Mouse (Mus musculus) heart, embryonic 11.5 days (tissue): Measurements from ENCODE around the gene Nabp2. TPM values are rescaled to one million over a fixed set of nuclear protein-coding genes. Genes with fewer than 3 reads are reported as not detected.

Source experiments
- ATAC-seq: fragments of 200-750 bp; cut with Nextera tagmentation; replicated peaks from 2 replicates; pipeline ENCODE4 v1.8.0; 2017; ENCODE audit warnings: moderate library complexity; ENCODE audit not compliant: insufficient number of reproducible peaks, low FRiP score, low TSS enrichment
- H3K27ac ChIP-seq: fragments of 300-500 bp; sonication (generic); 2 replicates; pipeline ENCODE4 v1.5.1; 2014; ENCODE audit warnings: mild to moderate bottlenecking, low read depth, low read length
- H3K27me3 ChIP-seq: fragments of 300-500 bp; sonication (generic); 2 replicates; pipeline ENCODE4 v1.6.1; 2014; ENCODE audit warnings: mild to moderate bottlenecking, low read length, mixed read lengths; ENCODE audit not compliant: control insufficient read depth, insufficient read depth
- H3K36me3 ChIP-seq: fragments of 300-500 bp; sonication (generic); 2 replicates; pipeline ENCODE4 v1.6.1; 2014; ENCODE audit warnings: mild to moderate bottlenecking, low read length, moderate library complexity, mixed read lengths; ENCODE audit not compliant: control insufficient read depth, insufficient read depth
- H3K4me1 ChIP-seq: fragments of 300-500 bp; sonication (generic); 2 replicates; pipeline ENCODE4 v1.6.1; 2014; ENCODE audit warnings: low read length; ENCODE audit not compliant: control insufficient read depth, insufficient read depth
- H3K4me2 ChIP-seq: fragments of 300-500 bp; sonication (generic); 2 replicates; pipeline ENCODE4 v1.6.1; 2014; ENCODE audit warnings: mild to moderate bottlenecking, moderate library complexity
- H3K4me3 ChIP-seq: fragments of 300-500 bp; sonication (generic); 2 replicates; pipeline ENCODE4 v1.5.1; 2014; ENCODE audit warnings: low read depth, low read length
- H3K9ac ChIP-seq: fragments of 300-500 bp; sonication (generic); 2 replicates; pipeline ENCODE4 v1.6.1; 2014; ENCODE audit warnings: mild to moderate bottlenecking, low read depth, low read length, moderate library complexity
- H3K9me3 ChIP-seq: fragments of 300-500 bp; sonication (generic); replicated peaks from 2 replicates; pipeline ENCODE4 v1.6.1; 2016; ENCODE audit warnings: low read length; ENCODE audit not compliant: control insufficient read depth
- WGBS: fragments of 180-500 bp; shearing (Covaris S2); extraction: QIAGEN DNeasy Blood & Tissue Kit; methylation state at CpG from one replicate; pipeline ENCODE4 v1.1.7; 2014; ENCODE audit not compliant: insufficient replicate concordance; 5-methylcytosine and 5-hydroxymethylcytosine counted together
- polyA plus RNA-seq: library from polyadenylated mRNA; unstranded; fragments of >200 nt; fragmentation: Nextera tagmentation; extraction: Ambion mirVana; gene quantifications from 2 replicates; pipeline ENCODE4 v1.2.1, GENCODE M21; 2014

Nabp2 gene
- polyA plus RNA-seq, 1 experiment from 2014 or later: 70.8 TPM

DNA sequence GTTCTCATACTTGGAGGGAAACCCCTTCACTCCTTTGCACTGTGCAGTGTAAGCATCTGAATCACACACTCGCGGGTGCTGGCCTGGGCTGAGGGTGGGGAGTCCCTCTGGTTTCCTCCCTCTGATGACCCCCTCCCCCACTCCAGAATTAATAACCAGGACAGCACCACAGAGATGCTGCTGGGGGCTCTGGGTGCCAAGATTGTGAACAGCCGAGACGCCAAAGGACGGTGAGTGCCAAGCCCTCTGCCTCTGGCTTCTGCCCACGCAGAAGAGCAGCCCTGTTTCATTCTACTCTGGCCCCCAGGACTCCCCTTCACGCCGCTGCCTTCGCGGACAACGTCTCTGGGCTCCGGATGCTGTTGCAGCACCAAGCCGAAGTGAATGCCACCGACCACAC, 22.4 kb downstream of the Nabp2 start:
- no peak for ATAC-seq
- Histone ChIP-seq H3K4me2 (no peak overlapping the region), H3K9me3 (no peaks in the 10 kb centered on the region), H3K4me3 (no peak overlapping the region), H3K27ac (no peak overlapping the region), H3K4me1 (peaks cover 2% of the 10 kb centered on the region; the same call in 1 of the 2 replicates), H3K9ac (no peak overlapping the region), H3K36me3 (peaks cover 69% of the 10 kb centered on the region), H3K27me3 (no peaks in the 10 kb centered on the region)
- 88% methylated on average over 14 of the region's 14 CpGs for WGBS

DNA sequence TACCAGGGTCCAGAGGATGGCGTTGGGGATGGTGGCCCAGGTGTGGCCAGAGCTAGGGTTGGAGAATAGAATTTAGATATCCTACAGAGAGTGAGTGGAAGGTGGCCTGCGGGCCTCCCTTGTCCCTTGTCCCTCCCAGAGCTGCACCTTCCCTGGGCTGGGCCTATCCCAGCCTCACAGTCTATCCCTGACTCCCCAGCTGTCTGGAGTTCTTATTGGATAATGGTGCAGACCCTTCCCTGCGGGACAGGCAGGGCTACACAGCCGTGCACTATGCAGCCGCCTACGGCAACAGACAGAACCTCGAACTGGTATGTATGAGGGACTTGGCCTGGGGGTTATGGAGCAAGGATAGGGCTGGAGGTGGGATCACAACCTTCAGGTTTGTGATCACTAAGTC, 25.4 kb downstream of the Nabp2 start:
- no peak for ATAC-seq
- H3K9ac ChIP-seq: no peak overlapping the region
- H3K27ac ChIP-seq: no peak overlapping the region
- WGBS: 87% methylated on average over 7 of the region's 7 CpGs
- H3K36me3 ChIP-seq: peaks cover 76% of the 10 kb centered on the region
- H3K27me3 ChIP-seq: no peaks in the 10 kb centered on the region
- no peak overlapping the region for H3K4me3 ChIP-seq
- H3K4me2 ChIP-seq: no peak overlapping the region
- peaks cover 2% of the 10 kb centered on the region; the same call in 1 of the 2 replicates for H3K4me1 ChIP-seq
- H3K9me3 ChIP-seq: no peaks in the 10 kb centered on the region

DNA sequence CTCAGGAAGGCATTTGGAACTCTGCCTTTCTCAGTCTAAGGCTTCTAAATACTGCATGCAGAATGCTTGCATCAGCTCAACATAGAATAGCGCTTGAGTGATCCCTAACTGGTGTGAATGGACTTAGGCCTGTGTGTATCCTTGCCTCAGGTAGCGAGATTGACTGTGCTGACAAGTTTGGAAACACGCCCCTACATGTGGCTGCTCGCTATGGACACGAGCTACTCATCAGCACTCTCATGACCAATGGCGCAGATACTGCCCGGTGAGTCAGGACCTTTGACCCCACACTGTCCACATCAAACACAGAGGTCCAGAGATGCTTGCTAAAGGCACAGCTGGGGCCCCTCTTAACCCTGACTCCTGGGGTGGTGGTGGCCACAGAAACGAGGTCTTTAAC, 28.8 kb downstream of the Nabp2 start:
- no peak overlapping the region for H3K4me3 ChIP-seq
- H3K9ac ChIP-seq: no peak overlapping the region
- 90% methylated on average over 8 of the region's 8 CpGs for WGBS

DNA sequence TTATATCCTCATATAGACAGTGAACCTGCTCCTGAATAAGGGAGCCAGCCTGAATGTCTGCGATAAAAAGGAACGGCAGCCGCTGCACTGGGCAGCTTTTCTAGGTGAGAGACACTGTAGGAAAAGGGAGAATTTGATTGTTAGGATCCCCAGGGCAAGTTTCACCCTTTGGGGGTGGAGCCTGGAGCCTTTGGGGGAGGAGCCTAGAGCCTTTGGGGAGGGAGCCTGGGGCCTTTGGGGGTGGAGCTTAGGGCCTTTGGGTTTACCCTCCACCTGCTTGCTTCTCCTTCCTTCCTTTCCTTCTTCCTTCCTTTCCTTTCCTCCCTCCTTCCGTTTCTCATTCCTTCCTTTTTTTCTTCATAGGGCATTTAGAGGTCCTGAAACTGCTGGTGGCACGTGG, 30.7 kb downstream of the Nabp2 start:
- Histone ChIP-seq H3K4me1 (peaks cover 14% of the 10 kb centered on the region), H3K36me3 (peaks cover 42% of the 10 kb centered on the region), H3K4me3 (no peak overlapping the region), H3K4me2 (no peak overlapping the region), H3K27me3 (no peaks in the 10 kb centered on the region), H3K9ac (no peak overlapping the region), H3K27ac (no peak overlapping the region), H3K9me3 (no peaks in the 10 kb centered on the region)
- no peak for ATAC-seq
- 84% methylated on average over 5 of the region's 5 CpGs for WGBS

More for the DNA sequence above, 28.8 kb downstream of the Nabp2 start:
- H3K4me1 ChIP-seq: peaks cover 10% of the 10 kb centered on the region
- no peaks in the 10 kb centered on the region for H3K9me3 ChIP-seq
- no peak for ATAC-seq
- H3K4me2 ChIP-seq: no peak overlapping the region
- H3K36me3 ChIP-seq: peaks cover 57% of the 10 kb centered on the region
- no peaks in the 10 kb centered on the region for H3K27me3 ChIP-seq
- no peak overlapping the region for H3K27ac ChIP-seq

DNA sequence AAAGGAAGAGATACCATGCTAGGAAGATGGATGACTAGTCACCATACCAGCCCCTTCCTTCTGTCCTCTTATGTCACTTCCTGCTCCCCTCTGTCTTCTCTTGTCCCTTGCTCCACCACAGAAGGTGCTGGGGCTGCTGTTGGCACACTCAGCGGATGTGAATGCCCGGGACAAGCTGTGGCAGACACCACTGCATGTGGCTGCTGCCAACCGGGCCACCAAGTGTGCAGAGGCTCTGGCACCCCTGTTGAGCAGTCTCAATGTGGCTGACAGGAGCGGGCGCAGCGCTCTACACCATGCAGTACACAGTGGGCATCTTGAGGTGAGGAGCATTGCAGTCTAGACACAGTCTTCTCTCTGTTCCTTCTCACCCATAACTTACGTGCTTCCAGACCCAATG, 32.0 kb downstream of the Nabp2 start:
- Histone ChIP-seq H3K27ac (no peak overlapping the region), H3K4me3 (no peak overlapping the region), H3K9me3 (no peaks in the 10 kb centered on the region), H3K4me2 (no peak overlapping the region), H3K9ac (no peak overlapping the region), H3K4me1 (peaks cover 14% of the 10 kb centered on the region), H3K27me3 (no peaks in the 10 kb centered on the region), H3K36me3 (peaks cover 33% of the 10 kb centered on the region)
- no peak for ATAC-seq
- 91% methylated on average over 7 of the region's 7 CpGs for WGBS

DNA sequence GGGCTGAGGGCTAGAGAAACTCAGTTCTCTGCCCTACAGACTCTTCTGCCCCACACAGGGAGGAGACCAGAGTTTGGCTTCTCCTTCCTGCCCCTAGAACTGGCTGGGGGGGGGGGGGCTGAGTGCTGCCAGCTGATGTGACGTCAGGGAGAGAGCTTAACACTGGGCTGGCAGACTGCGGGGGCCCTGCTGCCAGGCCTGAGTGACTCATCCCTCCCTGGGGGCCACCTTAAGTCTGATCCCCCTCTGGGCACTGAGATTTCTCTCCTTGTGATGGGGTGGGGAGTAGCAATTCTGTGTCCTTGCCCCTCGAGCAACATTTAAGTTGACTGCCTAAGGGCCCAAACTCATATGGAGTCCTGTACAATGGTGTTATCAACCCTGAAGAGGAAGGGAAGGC, 32.8 kb downstream of the Nabp2 start:
- H3K4me2 ChIP-seq: peak overlapping the region; percentile 90
- H3K4me1 ChIP-seq: peaks cover 14% of the 10 kb centered on the region
- ATAC-seq: no peak
- H3K36me3 ChIP-seq: peaks cover 27% of the 10 kb centered on the region
- peak overlapping the region; percentile 96; the same call in 1 of the 2 replicates for H3K4me3 ChIP-seq
- no peaks in the 10 kb centered on the region for H3K27me3 ChIP-seq
- H3K9ac ChIP-seq: peak overlapping the region; percentile 99; the same call in 1 of the 2 replicates
- H3K27ac ChIP-seq: no peak overlapping the region
- H3K9me3 ChIP-seq: no peaks in the 10 kb centered on the region
- 71% methylated on average over 3 of the region's 3 CpGs for WGBS

DNA sequence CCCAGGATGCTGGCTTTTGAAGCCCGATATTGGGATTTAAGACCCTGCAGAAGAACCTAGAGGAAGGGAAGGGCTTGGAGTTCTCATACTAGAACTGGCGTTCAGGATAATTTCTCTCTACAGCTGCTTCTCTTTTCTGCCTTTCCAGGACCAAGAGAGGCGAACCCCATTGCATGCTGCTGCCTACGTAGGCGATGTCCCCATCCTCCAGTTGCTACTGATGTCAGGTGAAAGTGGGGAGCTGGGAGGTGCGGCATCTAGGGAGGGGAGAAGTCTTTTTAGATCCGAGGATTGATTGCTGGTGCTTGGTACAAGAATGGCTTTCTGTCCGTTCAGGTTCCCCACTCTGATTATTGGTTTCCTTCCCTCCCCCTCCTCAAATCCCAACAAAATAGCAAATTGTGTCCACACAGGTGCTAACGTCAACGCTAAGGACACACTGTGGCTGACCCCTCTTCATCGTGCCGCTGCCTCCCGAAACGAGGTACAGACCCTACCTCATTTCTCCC, 33.3 kb downstream of the Nabp2 start:
- Histone ChIP-seq H3K9me3 (no peaks in the 10 kb centered on the region), H3K27ac (no peak overlapping the region; the same call in 1 of the 2 replicates), H3K9ac (peak overlapping the region; percentile 99), H3K36me3 (peaks cover 22% of the 10 kb centered on the region), H3K27me3 (no peaks in the 10 kb centered on the region), H3K4me1 (peaks cover 14% of the 10 kb centered on the region), H3K4me3 (peak overlapping the region; percentile 96), H3K4me2 (peak overlapping the region; percentile 90)
- ATAC-seq: no peak
- 62% methylated on average over 14 of the region's 14 CpGs for WGBS

DNA sequence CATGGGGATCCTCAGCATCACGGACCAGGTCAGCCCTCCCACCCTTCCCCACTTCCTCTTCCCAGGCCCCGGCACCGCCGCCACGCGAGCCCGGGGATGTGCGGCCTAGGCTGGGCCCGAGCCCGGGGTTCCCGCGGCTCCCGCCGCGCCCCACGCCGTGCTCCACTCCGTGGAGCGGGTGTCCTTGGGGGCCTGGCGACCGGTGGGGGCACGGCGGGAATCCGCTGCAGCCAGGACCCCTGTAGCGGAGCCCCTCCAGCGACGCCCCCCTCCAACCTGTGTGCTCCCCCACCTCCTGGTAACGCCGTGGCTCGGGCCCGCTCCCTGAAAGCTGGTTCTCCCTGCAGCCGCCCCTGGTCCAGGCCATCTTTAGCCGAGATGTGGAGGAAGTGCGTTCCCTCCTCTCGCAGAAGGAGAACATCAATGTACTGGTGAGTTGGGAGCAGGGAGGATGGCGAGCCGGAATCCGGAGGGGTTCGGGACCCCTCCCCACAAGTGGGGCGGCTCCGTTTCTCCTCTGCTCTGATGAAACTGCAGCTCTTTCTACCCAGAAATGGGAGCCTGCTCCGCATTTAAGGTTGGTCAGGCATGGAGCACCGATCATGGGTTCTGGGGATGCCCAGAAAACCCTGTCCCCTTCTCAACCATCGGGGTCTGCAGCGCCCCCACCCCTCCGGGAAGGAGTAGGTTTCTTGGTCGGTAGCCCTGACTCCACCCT, 33.9 kb downstream of the Nabp2 start:
- WGBS: 0% methylated on average over 39 of the region's 47 CpGs
- H3K9ac ChIP-seq: peak overlapping the region; percentile 99

More for the DNA sequence above, 33.9 kb downstream of the Nabp2 start:
- Histone ChIP-seq H3K36me3 (peaks cover 18% of the 10 kb centered on the region), H3K9me3 (no peaks in the 10 kb centered on the region), H3K4me3 (peak overlapping the region; percentile 96), H3K4me1 (peaks cover 14% of the 10 kb centered on the region), H3K27ac (peak overlapping the region; percentile 83), H3K27me3 (no peaks in the 10 kb centered on the region), H3K4me2 (peak overlapping the region; percentile 90)
- peak; percentile 60 for ATAC-seq
